Mouse (Mus musculus): Measurements from ENCODE around the gene Msantd1.

The Msantd1 gene

GRCm38 (mm10) chr5:34927648-34928047, 19.8 kb downstream of the Msantd1 start:
- DNase-seq, result no peak

- no peak for DNase-seq
Measured at GRCm38 (mm10) chr5:34930151-34930975, 22.6 kb downstream of the Msantd1 start.

- no peak for DNase-seq
Measured at GRCm38 (mm10) chr5:34931091-34931490, 23.3 kb downstream of the Msantd1 start.

GRCm38 (mm10) chr5:34931516-34932457, 24.0 kb downstream of the Msantd1 start:
- DNase-seq, result no peak

GRCm38 (mm10) chr5:34932458-34932806, 24.6 kb downstream of the Msantd1 start:
- DNase-seq, result no peak

- DNase-seq, result peak; percentile 35
Measured at GRCm38 (mm10) chr5:34933461-34933860, 25.6 kb downstream of the Msantd1 start.

- no peak for DNase-seq
Measured at GRCm38 (mm10) chr5:34941710-34942470, 34.1 kb downstream of the Msantd1 start.

GRCm38 (mm10) chr5:34943428-34943827, 35.6 kb downstream of the Msantd1 start:
- DNase-seq, result no peak

- DNase-seq, result peak; percentile 91
Measured at GRCm38 (mm10) chr5:34948861-34949760, 41.3 kb downstream of the Msantd1 start, which contains the start of gene Rgs12. Rgs12 (plus strand) TSS chr5:34949445.

- DNase-seq, result no peak
Measured at GRCm38 (mm10) chr5:34949769-34950211, 42.0 kb downstream of the Msantd1 start.

GRCm38 (mm10) chr5:34950486-34951160, 42.8 kb downstream of the Msantd1 start:
- peak; percentile 33 for DNase-seq

- DNase-seq, result no peak
Measured at GRCm38 (mm10) chr5:34951161-34951834, 43.5 kb downstream of the Msantd1 start.

- DNase-seq, result no peak
Measured at GRCm38 (mm10) chr5:34954508-34954907, 46.7 kb downstream of the Msantd1 start.

- no peak for DNase-seq
Measured at GRCm38 (mm10) chr5:34955630-34956029, 47.8 kb downstream of the Msantd1 start.

- DNase-seq, result no peak
Measured at GRCm38 (mm10) chr5:34956151-34956550, 48.3 kb downstream of the Msantd1 start.

- no peak for DNase-seq
Measured at GRCm38 (mm10) chr5:34957015-34957414, 49.2 kb downstream of the Msantd1 start.

GRCm38 (mm10) chr5:34960021-34960420, 52.2 kb downstream of the Msantd1 start:
- DNase-seq, result no peak

- DNase-seq, result no peak
Measured at GRCm38 (mm10) chr5:34965531-34965930, 57.7 kb downstream of the Msantd1 start.

GRCm38 (mm10) chr5:34968386-34968785, 60.6 kb downstream of the Msantd1 start:
- DNase-seq, result no peak

GRCm38 (mm10) chr5:34972471-34972870, 64.7 kb downstream of the Msantd1 start:
- DNase-seq, result no peak

Measured in thymus, postnatal 14 days (tissue).